Mouse (Mus musculus) embryo, embryonic 9.5 days (tissue): ENCODE measurements at regions not wholly inside any gene's neighbourhood (a gene's known extent, or its start where the extent isn't known, plus 50 kb on each side); places are given as distances from the start of the nearest gene placed in this dataset.

Experiments used
- DNase-seq: peaks from one replicate; pipeline ENCODE4 v3.0.0-alpha.2; 2017; ENCODE audit errors: extremely low spot score

DNA sequence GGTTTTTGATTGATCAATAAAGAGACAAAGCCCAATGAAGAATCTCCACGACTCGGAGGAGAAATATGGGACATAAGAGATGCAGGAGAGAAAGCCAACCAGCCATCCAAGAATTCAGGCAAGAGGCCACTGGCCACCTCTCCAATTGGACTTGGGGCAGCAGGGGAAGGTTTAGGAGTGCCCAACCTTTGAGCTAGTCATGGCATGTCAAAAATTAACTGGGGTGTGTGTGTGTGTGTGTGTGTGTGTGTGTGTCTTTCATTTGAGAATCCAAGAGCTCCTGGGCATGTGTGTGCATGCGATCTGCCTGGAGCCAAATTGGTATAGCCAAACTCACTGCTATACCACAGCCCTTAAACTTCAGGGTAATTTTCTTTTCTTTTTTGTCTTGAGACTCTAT is 51.6 kb upstream of the Cecr2 start:
- no peak for DNase-seq

DNA sequence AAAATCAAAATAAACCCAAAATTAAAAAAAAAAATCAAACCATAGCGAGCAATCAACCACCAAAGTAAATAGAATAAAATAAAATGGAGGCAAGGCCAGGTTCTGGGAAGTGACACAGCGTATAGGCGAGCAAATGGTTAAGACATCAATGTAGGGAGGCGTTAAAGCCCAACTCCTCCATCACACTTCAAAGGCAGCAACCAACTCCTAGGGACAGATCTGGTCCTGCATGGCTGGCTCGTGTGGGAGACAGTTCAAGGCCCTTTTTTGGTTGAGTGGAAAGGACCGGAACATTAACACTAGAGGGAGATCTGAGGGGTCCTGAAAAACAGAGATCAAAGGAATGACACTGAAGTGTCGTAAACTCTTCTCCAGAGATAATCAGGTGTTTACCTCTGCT is 53.8 kb upstream of the Cecr2 start:
- no peak for DNase-seq

DNA sequence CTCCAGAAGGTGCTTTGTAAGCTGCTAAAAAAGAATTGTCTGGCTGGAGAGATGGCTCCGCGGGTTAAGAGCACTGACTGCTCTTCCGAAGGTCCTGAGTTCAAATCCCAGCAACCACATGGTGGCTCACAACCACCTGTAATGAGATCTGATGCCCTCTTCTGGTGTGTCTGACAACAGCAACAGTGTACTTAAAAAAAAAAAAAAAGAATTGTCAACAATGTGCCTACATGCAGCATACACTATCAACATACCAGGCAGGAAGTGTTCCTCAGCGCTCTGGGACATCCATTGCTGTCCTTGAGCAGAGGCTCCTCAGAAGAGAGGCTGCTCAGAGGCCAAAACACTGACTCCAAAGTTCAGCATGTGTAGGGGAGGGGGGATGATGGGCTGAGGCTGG is 56.3 kb upstream of the Cecr2 start:
- DNase-seq: no peak

DNA sequence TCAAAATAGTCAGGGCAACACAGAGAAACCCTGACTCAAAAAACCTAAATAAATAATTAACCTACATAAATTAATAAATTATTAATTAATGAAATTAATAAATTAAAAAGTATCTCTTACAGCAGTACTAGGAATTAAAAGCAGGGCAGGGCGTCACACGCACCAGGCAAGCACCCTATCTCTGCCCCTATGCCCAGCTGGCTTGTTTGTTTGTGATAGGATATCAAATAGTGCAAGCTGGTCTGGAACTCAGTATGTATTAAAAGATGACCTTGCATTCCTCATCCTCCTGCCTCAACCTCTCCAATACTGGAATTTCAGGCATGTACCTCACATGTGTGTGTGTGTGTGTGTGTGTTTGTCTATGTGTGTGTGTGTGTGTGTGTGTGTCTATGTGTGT is 60.7 kb upstream of the Cecr2 start:
- no peak for DNase-seq

DNA sequence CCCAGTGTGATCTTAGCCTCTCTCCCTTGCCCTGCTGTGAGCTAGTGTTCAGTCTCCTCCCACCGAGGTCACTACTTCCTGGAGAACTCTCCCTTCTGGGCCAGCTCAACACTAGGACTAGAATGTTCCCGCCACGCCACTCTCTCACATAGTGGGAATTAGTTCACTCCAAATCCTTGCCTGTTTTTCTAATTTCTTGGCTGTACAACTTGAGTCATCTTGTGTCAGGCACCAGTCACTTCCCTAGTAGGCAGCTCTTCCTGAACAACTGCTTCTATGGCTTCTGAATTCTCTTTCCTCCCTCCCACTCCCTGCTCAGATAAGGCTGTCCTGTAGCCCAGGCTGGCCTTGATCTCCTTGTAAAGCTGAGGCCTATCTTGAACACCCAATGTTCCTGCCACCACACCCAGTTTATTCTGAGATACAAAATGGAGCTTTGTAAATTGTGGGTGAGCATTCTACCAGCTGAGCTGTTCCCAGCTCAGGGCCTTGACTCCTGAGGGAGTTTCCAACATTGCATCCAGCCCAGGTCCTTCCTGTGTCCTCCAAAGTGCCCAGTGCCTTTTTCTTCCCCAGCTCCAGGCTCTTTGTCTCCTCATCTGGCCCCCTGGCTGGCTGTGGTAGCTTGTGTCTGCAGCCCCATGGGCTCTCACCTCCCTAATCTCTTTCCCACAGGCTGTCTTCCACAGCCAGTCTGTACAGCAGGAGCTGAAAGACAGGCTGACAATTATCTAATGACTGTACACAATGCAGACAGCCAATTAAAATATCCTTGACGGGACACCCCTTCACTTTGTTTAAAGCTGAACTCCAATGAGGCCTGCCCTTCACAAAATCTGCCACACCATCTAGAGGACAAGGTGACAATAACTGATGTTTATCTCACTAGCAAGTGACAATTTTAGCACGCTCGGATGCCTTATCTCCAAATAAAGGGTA is 61.9 kb upstream of the Cecr2 start:
- DNase-seq: no peak

DNA sequence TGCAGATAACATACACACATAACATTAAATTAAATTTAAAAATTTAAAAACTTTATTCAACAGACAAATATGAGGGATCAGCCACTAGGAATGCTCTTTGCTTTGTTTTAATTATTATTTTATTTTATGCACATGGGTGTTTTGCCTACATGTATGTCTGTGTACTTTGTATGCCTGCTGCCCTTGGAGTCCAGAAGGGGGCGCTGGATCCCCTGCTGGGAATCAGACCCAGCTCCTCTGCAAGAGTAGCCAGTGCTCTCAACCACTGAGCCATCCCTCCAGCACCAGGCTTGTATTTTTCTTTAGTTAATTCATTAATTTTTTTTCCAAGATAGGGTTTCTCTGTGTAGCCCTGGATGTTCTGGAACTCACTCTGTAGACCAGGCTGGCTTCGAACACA is 62.7 kb upstream of the Cecr2 start:
- no peak for DNase-seq

DNA sequence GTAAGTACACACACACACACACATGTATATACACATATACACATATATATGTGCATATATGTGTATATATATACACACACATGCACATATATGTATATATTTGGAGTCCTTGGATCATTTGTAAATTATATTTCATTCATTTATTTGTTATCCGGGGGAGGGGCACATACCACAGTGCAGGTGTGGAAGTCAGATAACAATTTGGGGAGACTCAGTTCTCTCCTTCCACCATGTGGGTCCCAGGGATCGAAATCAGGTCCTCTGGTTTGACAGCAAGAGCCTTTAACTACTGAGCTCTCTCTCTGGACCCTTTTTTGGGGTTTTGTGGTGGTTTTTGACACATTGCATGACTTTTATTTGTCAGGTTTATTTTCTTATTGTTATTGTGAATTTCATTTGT is 65.8 kb upstream of the Cecr2 start:
- DNase-seq: no peak

DNA sequence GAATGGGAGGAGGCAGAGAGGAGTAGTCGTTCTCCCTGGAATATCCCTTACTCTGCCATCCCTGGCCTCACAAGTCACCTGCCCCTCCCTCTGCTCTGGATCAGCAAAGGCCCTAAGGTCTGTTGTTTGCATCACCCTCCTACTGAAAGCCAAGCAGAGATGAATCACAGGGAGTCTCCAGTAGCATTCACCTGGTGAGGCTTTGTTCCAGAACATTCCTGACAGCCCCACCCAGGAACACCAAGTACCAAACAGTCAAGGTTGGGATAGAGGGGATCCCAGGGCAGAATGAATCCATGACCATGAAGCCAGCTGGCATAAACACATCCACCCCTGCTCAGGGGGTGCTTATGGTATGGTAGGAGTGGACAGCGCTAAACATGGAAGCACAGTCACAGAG is 67.4 kb upstream of the Hdhd5 start:
- no peak for DNase-seq

DNA sequence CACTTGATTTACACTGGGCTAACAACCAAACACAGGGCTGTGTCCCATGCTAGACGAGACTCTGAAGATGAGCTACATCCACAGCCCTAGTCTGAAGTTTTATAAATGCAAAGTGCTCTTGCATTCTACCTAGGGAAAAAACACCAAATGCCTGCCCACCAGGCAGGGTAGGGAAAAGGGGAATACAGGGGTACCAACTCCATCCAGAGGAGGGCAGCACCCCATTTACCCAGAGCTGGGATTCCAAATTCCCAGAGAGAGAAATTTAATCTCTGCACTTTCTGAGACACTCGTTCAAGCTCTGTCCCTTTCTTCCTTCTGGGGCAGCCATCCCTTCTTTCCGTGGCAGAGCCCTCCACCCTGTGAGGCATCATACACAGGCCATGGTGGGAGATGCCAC is 66.8 kb upstream of the Hdhd5 start:
- no peak for DNase-seq

DNA sequence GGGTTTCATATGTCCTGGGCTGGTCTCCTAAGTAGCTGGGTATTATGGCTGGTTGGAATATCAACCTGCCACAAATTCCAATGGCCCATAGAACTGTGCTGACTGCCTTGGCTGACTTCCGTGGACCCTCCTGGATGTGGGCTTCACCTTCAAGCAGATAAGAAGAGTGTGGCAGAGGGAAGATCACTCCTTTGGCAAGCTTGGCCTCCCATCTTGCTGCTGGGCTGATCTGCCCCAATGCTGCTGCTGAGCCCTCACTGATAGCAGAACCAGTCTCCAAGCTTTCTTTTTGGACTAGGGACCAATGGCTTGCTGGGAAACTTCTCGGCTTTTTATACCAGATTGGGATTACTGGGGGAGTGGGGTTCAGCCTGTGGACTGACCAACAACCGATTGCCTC is 65.6 kb upstream of the Hdhd5 start:
- DNase-seq: no peak

DNA sequence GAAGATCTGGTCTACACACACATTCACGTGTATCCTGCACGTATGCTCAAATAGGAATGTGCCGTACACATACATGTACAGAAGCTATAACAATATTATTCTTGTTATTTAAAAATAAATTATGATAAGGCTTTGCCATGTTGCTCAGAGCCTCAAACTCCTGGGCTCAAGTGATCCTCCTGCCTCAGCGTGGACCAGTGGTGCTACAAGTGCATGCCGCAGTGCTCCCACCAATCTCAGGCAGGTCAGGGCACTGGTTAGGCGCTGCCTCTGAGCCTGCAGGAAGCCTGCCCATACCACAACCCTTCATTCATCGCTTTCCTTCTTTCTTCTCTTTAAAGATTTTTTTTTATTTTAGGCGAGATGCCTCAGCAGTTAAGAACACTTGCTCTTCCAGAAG is 63.3 kb upstream of the Hdhd5 start:
- no peak for DNase-seq

DNA sequence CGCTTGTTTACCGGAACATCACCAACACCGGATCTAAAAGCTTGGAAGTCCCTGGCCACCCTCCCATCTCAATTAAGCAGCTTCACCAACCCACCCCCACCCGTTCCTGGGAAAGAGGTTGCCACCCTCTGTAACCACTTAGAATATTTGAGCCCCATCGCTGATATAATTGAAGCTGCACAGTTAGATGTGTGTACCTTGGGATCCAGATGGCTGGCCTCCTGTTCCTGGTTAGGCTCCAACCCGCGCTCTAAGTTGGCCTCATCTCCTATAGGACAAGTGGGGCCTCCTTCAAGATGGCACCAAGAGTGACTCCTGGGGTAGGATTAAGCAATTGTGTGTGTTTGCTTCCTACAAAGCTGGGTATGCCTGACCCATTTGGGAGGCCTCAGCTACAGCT is 61.6 kb upstream of the Hdhd5 start:
- no peak for DNase-seq

DNA sequence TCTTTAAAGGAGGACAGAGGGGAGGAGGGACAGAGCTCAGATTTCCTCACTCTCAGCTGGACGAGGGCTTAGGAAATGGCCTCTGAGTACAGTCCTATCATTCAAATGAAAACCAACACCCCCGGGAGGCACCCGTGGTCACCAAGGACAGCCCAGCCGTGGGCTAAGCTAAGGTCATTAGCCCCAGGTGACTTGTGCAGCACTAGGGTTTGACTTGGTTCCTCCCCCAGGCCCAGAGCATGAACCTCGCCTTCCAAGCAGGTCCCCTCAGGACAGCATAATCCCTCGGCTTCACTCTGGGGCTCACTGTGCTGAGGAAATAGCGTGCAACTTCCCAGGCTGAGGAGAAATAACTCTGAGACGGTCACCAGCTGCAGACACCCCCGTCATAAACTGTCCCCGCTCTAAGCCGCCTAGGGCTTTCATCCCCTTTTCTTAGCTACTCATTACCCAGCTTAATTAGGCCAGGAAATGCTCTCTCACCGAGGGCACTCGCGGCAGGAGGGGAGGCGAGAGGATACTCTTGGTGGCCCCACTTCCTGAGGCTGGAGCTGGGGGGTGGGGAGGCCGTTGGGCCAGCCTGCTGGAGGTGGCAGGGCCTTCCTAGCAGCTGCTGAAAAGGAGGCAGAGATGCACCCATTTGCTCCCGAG is 61.0 kb upstream of the Hdhd5 start:
- DNase-seq: peak; percentile 60

DNA sequence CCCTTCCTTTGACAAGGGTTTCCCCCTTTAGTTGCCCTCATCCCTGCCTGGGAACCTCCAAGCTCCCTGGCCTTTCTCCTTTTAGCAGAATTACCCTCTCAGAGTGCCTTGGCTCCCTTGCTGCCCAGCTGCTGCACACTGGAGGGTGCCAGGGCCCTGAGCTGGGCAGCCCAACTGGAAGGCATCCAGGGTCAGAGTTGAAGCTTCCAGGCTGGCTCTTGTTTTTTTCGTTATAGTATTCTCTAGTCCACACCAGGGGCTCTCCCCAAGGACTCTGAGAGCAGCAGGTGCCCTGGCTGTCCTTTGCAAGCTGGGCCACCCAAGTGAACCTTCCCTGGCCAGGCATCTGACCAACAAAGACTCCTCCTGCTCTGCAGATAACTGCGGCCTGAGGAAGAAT is 59.1 kb upstream of the Hdhd5 start:
- DNase-seq: no peak

DNA sequence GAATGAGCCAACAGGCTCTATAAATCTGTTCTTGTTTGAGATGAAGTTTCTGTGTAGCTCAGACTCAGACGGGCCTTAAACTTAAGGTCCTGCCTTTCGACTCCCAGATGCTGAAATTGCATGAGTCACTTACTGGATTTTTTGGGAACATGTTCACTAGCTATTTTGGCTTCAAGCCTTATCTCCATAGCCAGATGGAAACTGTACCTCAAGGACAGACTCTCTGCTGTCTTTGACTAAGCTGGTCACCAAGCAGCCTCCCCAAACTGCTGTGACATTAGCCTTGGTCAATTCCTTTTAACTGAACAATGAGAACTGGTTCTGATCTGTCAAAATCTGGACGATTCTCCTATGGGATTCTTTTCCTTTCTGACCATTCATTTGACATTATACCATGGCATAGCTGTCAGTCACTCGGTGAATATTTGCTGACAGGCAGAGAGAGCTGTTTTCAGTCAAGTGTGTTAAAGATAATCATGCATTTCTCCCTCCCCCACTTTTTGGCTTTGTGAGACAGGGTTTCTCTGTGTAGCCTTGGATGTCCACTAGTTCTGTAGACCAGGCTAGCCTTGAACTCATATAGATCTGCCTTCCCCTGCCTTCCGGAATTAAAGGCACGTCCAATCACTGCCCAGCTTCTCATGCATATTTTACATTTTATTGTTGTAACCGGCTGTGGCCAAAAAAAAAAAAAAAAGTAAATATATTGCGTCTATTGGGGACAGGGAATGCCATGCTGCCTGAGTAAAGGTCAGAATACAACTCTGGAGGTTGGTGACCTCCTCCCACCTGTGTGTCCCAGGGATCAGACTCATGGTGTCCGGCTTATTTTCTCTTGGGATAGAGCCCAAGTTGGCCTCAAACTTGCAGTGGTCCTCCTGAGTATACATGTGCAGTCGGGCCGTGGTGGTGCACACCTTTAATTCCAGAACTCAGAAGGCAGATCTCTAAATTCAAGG is 57.9 kb upstream of the Hdhd5 start:
- no peak for DNase-seq

DNA sequence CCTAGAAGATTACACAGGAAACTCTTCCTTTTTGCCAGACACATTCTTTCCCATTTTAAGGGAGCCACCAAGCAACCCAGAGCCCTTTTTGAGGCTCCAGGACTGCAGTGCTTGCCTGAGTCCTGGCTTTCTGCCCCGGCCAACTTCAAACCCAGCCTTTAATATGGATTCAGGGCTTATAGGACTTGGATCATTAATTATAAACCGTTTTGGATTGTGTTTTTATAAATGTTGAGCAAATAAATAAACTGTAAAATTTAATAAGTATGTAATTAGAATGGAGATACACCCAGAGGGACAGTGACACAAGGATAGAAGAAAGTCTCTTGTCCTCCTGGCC is 54.8 kb upstream of the Hdhd5 start:
- DNase-seq: no peak

DNA sequence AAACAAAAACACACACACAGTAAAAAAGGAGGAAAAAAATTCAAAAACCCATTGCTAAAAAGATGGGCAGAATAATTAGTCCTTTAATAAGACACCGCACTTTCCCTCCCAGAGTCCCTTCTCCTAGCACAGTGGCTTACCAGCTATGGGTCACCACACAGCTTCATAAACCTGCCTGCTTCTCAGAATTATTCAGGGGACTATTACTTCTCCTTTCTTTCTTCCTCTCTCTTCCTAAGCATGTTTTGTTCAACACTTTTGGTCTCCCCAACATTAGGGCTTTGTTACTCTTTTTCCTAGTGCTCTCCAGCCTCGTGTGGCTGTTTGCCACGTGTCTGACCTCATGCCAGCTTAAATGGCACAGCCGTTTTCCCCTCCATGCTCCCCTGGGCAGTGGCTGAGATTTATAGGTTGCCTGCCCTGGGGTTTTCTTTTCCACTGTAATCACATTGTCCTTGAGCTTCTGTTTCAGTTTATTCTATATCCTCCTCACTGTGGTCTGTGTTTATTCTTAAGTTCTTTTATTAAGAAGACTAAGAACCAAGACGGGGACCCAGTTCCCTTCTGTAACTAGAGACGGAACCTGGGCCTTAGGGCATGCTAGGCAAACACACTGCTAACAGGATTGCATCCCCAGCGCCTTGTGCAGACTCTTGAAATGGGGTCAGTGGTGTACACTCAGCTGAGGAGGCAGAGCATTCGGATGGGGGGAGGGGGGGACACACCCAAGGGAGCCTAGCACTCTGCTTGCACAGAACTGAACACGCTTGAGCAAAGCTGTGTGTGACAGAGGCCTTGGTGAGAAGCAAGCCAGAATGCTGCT is 54.2 kb upstream of the Hdhd5 start:
- no peak for DNase-seq

DNA sequence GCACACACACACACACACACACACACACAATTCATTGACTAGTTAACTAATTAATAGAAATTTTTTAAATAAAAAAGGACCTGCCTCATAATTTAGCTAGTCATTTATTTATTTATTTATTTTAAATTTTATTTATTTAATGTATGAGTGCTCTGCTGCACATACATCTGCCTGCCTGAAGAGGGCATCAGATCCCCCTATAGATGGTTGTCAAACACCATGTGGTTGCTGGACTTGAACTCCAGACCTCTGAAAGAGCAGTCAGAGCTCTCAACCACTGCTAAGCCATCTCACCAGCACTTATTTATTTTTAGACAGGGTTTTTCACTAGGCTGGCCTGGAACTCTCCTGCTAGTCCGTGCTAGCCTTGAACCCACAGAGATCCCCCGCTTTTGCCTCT is 50.6 kb upstream of the Hdhd5 start:
- no peak for DNase-seq
